Mouse (Mus musculus) lung, postnatal 14 days (tissue): ENCODE data around the gene Ndufa7.
"Not testable (repeated sequence)": the region's sequence is repeated elsewhere in the genome, so short reads cannot be mapped to it uniquely, and the experiment has no call there.

Source experiments
- DNase-seq: peaks from one replicate; pipeline ENCODE4 v3.0.0; 2021

Gene Ndufa7

DNA sequence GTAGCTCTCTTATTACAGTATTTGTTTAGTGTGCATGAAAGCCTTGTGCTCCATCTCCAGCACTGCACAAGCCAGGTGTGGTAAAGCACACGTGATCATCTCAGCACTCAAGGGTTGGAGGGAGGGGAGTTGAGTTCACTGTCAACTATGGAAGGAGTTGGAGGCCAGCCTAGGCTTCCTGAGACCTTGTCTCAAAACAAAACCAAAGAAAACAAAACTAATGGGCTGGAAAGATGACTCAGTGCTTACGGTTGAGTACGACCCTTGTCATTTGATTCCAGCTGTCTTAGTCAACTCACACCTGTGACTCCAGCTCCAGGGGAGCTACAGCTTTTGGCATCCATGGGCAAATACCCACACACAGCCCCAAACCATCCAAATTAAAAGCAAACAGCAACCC, 11.9 kb upstream of the Ndufa7 start:
- peak; percentile 44 for DNase-seq

DNA sequence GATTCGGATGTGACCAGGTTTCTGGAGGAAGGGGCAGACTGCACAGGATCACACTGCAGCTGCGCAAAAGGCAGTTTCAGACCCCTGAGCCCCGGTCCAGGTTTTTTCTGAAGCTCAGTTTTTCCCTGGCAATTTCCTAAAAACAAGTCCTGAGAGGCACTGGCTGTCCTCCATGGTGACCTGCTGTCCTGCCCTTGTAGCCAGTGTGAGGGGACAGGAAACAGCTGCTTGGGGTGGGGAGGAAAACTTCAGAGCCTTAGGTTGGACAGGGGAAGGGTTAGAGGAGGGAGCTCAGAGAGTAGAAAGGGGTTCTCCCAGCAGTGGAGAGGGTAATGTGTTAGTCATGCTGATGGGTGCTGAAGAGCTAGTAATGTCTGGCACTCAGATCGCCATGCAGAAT, 11.4 kb upstream of the Ndufa7 start:
- DNase-seq = peak; percentile 84

DNA sequence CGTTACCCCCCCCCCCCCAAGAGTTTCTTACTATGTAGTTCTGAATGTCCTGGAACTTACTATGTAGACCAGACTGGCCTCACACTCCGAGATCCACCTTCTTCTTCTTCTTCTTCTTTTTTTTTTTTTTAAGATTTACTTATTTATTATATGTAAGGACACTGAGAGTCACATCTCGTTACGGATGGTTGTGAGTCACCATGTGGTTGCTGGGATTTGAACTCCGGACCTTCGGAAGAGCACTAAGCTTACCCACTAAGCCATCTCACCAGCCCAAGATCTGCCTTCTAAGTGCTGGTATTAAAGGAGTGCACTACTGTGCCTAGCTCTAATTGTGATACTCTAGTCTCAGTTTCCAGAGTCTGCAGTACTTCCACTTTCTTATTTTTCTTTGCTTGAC, 9.0 kb upstream of the Ndufa7 start:
- DNase-seq = no peak

DNA sequence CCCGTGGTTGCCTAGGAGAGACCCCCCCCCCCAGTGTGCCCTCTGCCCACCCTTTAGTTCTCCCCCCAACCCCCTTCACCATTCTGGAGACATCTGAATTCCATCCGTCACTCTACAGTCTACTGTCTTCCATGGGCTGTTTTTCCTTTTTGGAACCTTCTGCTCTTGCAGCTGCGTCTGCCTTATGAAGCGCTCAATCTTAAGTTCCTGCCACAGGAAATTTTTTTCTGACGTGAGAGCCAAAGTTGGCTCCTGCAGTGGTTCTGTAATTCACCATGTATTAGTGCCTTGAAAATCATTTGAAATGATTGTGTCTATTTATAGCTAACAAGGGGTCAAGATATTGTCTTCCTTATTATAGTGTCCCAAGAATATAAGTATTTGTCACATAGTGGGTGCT, 7.8 kb upstream of the Ndufa7 start:
- DNase-seq = no peak

DNA sequence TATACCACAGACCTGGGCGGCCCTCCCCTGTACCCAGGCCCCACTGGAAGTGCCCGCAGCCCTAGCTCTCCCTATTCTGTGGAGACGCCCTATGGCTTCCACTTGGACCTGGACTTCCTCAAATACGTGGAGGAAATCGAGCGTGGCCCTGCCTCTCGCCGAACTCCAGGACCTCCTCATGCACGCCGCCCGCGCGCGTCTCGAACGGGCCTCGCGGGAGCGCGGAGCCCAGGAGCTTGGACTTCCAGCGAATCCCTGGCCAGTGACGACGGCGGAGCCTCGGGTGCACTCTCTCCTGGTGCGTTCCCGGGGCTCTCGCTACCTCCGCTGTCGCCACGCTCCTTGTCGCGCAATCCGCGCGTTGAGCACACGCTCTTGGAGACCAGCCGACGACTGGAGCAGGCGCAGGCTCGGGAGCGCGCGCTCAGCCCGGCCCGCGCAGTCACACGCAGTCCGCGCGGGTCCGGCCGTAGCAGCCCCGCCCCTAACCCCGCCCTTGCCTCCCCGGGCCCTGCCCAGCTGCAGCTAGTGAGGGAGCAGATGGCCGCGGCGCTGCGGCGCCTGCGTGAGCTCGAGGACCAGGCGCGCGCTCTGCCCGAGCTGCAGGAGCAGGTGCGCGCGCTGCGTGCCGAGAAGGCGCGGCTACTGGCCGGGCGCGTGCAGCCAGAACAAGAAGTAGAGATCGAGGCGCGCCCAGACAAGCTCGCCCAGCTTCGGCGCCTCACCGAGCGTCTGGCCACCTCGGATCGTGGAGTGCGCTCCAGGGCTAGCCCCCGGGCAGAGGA, 7.0 kb upstream of the Ndufa7 start:
- DNase-seq = peak; percentile 88

DNA sequence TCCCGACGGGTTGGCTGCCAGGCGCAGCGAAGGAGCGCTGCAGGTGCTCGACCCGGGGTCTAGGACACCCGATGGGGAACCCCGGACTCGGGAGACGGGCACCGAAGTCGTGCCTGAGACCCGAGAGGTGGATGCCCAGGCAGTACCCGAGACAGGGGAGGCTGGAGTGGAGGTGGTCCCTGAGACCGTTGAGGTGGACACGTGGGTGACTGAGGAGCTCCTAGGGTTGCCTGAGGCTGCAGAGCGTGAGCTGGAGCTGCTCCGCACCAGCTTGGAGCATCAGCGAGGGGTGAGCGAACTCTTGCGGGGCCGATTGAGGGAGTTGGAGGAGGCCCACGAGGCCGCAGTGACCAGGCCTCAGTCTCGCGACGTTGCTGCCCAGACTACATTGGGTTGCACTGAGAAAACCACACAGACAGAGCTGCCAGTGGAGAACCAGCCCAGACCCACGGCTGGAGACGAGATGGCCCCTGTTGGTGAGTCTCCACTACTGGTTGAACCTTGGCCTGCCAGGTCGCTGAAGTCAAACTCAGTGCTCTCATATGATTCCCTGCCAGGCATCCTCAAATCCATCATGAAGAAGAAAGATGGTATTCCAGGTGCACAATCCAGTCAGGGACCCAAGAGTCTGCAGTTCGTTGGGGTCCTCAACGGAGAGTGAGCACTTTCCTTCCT, 6.3 kb upstream of the Ndufa7 start:
- no peak for DNase-seq

DNA sequence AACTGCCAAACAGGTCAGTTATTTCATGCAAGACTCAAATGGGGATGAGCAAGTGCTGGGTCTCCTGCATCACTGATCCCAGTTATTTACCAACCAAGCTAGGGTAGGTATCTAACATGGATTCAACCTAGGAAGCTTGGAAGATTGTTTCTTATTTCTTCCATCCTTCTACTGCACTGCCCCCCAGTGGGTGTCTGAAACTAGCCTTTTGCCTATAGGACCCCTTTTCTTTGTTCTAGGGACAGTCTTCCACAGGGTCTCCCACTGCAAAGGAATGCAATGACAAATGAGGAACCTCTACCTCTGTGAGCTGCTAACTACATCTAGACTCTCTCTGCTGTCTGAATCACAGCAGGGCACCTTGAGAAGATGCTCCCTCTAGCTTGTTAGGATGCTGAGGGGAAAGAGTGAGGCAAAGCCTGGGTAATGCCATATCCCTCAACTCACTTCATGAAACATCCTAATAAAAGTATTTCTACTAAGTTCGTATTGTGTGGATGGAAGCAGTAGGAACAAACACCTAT, 1.9 kb upstream of the Ndufa7 start:
- no peak for DNase-seq

DNA sequence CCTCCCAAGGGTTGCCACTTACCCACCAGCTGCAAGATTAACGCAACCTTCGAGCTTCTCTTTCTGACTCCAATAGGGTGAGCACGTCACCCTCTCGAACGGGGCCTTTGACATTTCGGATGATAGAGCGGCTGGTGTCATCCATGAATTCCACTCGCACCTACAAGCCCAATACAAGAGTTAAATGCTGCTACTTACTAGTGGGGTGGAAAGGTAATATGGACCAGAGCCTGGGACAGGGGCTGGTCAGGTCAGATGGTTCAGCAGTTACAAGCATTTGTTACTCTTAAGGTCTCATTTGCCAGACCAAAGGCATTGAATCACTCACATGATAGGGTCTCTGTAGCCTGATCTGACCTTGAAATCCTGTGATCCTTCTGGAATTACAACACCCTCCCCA, 1.2 kb upstream of the Ndufa7 start:
- not testable (repeated sequence) for DNase-seq

DNA sequence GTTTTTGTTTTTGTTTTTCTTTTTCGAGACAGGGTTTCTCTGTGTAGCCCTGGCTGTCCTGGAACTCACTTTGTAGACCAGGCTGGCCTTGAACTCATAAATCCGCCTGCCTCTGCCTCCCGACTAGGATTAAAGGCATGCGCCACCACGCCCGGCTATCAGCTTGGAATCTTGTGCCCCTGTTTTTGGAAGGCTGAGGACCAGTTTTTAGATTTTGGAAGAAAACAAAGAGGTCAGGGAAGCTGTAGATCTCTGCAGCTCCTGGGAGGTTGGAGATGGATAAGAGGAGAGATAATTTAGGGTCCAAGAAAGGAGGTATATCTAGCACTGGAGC, 592 bp downstream of the Ndufa7 start:
- not testable (repeated sequence) for DNase-seq

DNA sequence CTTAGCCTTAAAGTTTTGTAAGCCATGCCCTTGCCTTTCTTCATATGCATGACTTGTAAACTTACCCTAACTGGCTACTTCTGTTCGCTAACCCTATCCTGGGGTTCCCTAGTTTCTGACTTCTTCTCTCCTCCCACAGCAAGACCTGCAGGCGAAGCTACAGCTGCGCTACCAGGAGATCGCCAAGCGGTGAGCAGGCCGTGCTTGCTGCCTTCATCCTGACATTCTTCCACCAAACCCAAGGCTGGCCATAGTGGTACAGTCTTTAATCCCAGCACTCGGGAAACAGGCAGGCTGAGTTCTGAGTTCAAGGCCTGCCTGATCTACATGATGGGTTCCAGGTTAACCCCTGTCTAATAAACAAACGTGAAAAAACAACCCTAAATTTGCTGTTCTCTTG, 1.1 kb downstream of the Ndufa7 start:
- DNase-seq = no peak

DNA sequence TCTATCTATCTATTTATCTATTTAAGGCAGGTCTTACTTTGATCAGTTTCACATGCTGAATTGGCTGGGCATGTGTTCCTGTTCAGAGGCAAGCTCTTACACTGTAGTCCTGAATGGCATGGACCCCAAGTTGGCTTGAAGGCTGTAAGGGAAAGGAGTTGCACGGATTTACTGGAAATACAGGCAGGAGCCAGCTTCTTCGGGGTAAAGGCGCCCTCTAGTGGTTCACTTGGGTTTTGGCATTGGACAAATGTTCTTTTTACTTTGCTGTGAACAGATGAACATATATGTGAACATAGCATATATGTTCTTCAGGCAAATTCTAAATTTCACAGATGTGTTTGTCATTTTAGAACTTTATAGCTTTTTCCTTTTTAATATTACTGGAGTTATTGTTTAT, 2.5 kb downstream of the Ndufa7 start:
- peak; percentile 81 for DNase-seq

DNA sequence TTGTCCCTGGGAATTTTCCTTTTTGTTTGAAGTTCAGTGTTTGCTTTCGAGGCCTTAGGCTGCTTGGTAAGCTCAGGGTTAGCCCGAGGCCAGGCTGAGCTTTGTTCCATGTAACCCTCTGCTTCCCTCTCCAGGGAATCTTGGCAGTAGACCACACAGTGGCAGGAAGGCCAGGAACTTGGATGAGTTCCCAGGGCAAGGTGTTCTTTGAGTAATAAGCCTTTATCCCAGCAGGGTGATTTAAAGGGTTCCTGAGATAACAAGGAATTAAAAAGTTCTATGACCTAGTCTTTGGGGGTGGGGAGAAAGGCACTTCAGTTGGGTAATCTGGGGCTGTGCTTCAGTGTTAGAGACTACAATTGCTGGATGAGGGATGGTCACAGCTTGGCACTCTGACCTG, 4.5 kb downstream of the Ndufa7 start:
- peak; percentile 74 for DNase-seq

DNA sequence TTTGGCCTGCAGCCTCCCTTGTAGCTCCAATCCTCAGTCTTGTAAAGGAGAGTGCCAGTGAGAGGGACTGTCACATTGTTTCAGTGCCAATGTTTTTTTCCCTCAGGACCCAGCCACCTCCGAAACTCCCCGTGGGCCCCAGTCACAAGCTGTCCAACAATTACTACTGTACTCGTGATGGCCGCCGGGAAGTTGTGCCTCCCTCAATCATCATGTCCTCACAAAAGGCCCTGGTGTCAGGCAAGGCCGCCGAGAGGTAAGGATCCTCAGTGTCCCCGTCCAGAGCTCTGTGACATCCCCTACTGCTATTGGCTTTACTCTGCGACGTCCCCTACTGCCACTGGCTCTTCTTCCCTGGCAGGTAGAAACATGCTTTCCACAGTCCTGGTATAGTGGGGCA, 5.2 kb downstream of the Ndufa7 start:
- DNase-seq = no peak

DNA sequence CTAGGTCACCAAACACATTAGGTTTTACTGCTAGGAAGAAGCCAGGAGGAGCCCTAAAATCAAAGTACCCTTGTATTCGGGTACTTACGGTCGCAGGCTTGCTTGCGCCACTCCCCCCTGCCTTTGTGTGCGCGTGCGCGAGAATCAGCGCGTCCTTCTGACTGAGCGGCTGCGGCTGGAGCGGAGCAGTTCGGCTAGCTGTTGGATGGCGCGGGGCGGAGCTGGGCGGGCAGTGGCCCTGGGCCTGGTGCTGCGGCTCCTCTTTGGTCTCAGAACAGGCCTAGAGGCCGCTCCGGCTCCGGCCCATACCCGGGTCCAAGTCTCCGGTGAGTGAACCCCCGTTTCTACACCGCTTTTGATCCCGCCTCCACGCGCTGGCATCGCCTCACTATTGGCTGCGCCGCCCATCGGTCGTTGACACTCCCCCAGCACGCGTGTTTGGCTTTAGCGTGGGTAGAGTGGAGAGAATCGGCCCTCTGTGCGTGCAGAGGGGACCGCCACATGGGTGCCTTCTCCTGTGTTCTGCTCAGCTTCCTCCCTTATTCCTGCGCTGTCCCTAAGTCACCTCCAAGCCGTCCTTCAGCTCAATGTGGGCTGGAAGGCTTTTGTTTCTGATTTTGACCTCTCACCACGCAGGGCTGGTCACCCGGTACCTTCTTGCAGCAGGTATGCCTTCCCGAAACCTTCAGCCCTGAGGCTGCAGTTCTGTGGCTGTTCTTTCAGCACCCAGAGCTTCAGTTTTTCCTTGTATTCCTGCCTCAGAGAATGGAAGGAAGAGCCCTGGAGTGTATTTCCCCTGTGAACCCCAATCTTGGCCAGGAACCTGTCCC, 18.8 kb downstream of the Ndufa7 start, which contains the start of gene Cd320:
Cd320 (plus strand) TSS at position 126 of the 830 bp plus-strand sequence.
- DNase-seq = peak; percentile 91

DNA sequence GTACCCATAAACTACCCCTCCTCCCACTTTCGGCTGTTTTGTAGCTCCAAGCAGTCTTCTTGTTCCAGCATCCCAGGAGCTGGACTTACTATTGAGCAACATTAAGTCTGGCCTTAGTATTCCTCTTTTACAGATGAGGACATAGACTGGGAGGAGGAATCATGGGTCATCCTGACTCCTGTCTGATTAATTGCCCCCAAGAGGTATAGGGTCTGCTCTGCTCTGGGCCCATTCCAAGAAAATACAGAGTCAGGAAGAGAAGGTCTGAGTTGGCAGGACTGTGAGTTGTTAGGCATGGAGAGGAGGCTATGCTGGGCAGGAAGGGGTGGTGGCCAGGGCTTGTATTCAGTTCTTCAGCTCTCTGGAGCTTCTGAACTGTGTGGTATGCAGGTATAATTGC, 19.8 kb downstream of the Ndufa7 start:
- DNase-seq = no peak

DNA sequence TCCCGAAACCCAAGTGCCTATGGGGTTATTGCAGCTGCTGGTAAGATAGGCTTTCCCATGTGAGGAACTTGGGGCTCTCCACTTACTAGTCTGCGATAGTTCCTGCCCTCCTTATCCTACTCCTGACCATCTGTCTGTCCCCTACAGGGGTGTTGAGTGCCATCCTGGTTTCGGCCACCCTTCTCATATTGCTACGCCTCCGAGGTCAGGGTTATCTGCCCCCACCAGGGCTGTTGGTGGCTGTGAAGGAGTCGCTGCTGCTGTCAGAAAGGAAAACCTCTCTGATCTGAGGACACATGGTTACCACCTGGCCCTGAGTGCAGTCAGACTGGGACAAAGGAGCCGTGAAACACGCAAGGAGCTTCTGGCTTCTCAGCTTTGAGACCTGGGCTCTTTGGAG, 23.8 kb downstream of the Ndufa7 start:
- DNase-seq = no peak

DNA sequence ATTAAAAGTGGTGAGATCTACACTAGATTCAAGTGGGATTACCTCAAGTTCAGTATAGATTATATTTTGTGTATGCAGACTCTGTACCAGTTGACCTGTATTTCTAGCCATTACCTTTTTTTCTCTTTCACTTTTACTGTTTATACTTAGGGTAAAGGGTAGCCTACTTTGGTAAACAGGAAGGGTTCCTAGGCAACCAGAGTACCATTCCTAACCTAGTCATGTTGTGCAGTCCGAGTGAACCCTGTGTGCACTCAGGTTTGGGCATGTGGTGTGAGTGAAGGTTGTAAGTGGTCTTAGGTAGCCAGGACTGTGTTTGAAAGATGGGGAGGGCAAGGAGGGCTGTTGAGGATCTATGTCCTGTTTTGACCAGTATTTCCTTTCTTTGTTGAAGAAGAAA, 27.0 kb downstream of the Ndufa7 start:
- DNase-seq = no peak

DNA sequence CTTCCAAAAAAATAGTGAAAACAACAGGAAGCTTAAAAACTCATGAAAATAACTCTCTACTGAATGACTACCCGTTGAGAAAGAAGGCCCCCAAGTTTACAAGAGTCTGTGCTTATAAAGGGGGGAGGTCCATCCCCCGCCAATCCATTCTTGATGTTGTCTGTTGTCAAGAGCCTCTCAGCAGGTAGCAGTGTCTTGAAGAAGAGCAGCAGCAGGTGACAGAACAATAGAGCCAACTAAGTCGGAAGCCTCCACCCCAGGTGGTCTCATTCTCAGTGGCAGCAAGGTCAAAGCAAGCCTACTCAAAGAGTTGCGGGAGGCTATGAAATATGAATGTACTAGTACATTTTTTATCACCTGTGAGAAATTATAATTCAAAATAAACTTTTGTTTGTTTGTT, 33.4 kb downstream of the Ndufa7 start:
- no peak for DNase-seq

DNA sequence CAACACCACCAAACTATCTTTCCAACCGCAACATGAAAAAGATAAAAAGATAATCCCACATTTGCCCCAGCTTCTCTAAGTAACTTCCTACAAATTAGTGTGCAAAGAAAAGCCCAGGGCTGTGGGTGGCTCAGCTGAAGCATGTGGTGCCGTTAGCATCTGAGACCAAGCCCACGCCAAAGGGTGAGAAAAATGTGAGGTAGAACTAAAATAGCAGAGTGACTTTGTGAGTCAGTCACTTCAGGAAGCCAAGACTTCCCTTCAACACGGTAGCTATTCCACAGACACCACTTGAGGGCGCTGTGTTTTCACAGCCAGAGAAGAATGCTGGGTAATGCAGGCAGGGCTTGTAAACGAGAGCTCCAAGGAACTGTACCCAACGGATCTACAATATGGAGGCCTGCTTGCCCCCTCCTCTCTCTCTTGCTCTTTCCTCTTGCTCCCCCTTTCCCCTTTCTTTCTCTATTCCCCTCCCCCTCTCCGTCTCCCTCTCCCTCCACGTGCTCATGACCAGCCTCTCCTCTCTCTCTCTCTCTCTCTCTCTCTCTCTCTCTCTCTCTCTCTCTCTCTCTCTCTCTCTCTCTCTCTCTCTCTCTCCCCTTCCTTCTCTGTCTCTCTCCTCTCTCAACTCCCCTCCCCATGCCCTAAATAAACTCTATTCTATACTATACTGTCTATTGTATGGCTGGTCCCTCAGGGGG, 41.1 kb downstream of the Ndufa7 start:
- peak; percentile 53 for DNase-seq

DNA sequence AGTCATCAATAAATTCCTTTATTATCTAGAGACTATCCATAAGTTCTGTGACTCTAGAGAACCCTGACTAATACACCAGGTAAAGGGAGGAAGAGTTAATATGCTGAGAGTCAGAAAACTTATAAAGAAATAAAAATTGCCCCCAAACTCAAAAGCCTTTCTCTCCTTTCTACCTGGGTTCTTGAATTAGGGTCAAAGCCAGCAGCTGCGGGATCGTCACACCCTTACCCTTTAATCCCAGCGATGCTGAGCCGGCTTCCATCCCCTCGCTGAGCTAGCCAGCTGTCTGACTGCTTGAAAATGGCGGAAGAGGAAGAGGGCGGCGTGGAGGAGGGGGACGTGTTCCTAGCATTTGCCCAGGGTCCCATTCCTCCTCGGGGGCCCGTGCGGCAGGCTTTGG, 49.2 kb downstream of the Ndufa7 start, which contains the start of gene Gm7029:
Gm7029 (plus strand) TSS at position 301 of the 400 bp plus-strand sequence.
- not testable (repeated sequence) for DNase-seq

DNA sequence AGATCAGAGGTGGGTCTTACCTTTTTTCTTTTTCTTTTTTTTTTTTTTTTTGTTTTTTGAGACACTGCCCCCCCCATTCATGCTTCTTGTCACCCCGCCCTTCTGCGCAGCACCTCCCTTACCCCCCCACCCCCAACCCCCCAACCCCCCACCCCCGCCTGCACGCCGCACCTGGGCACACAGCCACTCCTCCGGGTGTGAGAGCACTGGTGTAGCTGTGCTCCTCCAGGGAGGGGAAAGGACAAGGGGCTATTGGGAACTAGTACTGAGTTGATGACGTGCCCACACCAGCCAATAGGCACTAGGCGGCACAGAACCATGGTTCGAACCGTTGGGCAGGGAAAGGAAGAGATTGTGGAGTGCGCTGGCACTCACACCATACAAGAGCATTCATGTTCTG, 50.0 kb downstream of the Ndufa7 start:
- peak; percentile 3 for DNase-seq

DNA sequence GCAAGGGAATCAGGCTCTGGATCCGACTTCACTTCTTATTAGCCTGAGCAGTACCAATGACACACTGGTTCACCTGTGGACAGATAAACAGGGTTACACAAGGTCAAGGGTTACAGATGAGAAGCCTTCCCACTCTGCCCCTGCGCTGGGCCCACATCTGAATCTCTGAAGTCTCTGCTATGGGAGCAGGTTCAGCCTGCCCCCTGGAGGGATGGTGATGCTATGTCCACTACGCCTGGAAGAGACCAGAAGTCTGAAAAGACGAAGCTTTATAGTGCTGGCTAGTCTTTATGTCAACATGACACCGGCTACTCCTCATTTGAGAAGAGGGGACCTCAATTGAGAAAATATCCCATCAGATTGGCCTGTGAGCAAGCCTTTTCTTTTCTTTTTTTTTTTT, 51.4 kb downstream of the Ndufa7 start:
- DNase-seq = not testable (repeated sequence)

DNA sequence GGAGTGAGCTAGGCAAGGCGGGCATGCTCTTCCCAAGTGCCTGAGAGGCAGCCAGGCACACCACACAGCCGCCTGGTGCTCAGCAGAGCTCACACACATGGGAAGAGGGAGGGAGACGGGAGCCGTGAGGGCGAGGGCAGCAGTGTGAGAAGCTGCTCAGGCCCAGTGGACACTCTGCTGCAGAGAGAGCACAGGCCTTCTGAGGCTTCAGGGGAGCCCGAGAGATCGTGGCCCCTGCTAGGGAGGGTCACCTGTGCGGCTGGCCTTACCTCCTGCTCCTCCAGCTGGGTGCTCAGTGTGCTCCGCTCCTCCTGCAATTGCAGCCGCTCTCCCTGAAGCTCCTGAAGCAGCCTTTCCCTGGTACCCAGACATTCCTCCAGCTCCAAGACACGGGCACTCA, 59.9 kb downstream of the Ndufa7 start:
- DNase-seq = not testable (repeated sequence)
